Mouse (Mus musculus) heart, embryonic 16.5 days (tissue): ENCODE measurements around the gene F2. TPM values are rescaled to one million over a fixed set of nuclear protein-coding genes. Genes with fewer than 3 reads are reported as not detected.
A peak's percentile ranks its signal among the peaks of the same experiment; 100 is the strongest.

Source experiments
- ATAC-seq: fragments of 200-750 bp; cut with Nextera tagmentation; replicated peaks from 2 replicates; pipeline ENCODE4 v1.8.0; 2017; ENCODE audit warnings: moderate number of reproducible peaks; ENCODE audit not compliant: insufficient read depth, low FRiP score; ENCODE audit errors: extremely low read depth
- H3K27ac ChIP-seq: fragments of 300-500 bp; sonication (generic); 2 replicates; pipeline ENCODE4 v1.5.1; 2014; ENCODE audit warnings: mild to moderate bottlenecking, low read length, control low read depth, moderate library complexity
- H3K27me3 ChIP-seq: fragments of 300-500 bp; sonication (generic); 2 replicates; pipeline ENCODE4 v1.6.1; 2014; ENCODE audit warnings: low read length, mixed read lengths; ENCODE audit not compliant: control insufficient read depth, insufficient read depth
- H3K36me3 ChIP-seq: fragments of 300-500 bp; sonication (generic); 2 replicates; pipeline ENCODE4 v1.6.1; 2014; ENCODE audit not compliant: control insufficient read depth, insufficient read depth
- H3K4me1 ChIP-seq: fragments of 300-500 bp; sonication (generic); 2 replicates; pipeline ENCODE4 v1.6.1; 2014; ENCODE audit warnings: low read length, mixed read lengths; ENCODE audit not compliant: control insufficient read depth, insufficient read depth
- H3K4me2 ChIP-seq: fragments of 300-500 bp; sonication (generic); 2 replicates; pipeline ENCODE4 v1.6.1; 2014; ENCODE audit warnings: low read depth, mild to moderate bottlenecking, control low read depth, low read length
- H3K4me3 ChIP-seq: fragments of 300-500 bp; sonication (generic); 2 replicates; pipeline ENCODE4 v1.5.1; 2014; ENCODE audit warnings: mild to moderate bottlenecking, control low read depth, low read length
- H3K9ac ChIP-seq: fragments of 300-500 bp; sonication (generic); 2 replicates; pipeline ENCODE4 v1.6.1; 2014; ENCODE audit warnings: low read length, control low read depth
- H3K9me3 ChIP-seq: fragments of 300-500 bp; sonication (generic); replicated peaks from 2 replicates; pipeline ENCODE4 v1.6.1; 2016; ENCODE audit warnings: low read length; ENCODE audit not compliant: control insufficient read depth
- WGBS: fragments of 180-500 bp; shearing (Covaris S2); extraction: QIAGEN DNeasy Blood & Tissue Kit; methylation state at CpG from one replicate; pipeline ENCODE4 v1.1.7; 2014; 5-methylcytosine and 5-hydroxymethylcytosine counted together
- polyA plus RNA-seq: library from polyadenylated mRNA; unstranded; fragments of >200 nt; fragmentation: Nextera tagmentation; extraction: Ambion mirVana; gene quantifications from 2 replicates; pipeline ENCODE4 v1.2.1, GENCODE M21; 2015

The F2 gene
- polyA plus RNA-seq, 1 experiment from 2014 or later = 0.89 TPM

GRCm38 (mm10) chr2:91642825-91643415 lies 6.7 kb upstream of the F2 start:
- 89% methylated on average over 2 of the region's 2 CpGs for WGBS
- Histone ChIP-seq H3K36me3 (peaks cover 45% of the 10 kb centered on the region), H3K27me3 (no peaks in the 10 kb centered on the region), H3K9me3 (no peaks in the 10 kb centered on the region), H3K4me2 (no peak overlapping the region), H3K4me1 (no peaks in the 10 kb centered on the region), H3K4me3 (no peak overlapping the region), H3K27ac (no peak overlapping the region), H3K9ac (no peak overlapping the region)
- no peak for ATAC-seq

- H3K9ac ChIP-seq = no peak overlapping the region
- H3K36me3 ChIP-seq = peaks cover 9% of the 10 kb centered on the region
- no peaks in the 10 kb centered on the region for H3K9me3 ChIP-seq
- H3K27me3 ChIP-seq = no peaks in the 10 kb centered on the region
- H3K4me1 ChIP-seq = no peaks in the 10 kb centered on the region; the same call in 1 of the 2 replicates
- H3K27ac ChIP-seq = no peak overlapping the region
- H3K4me3 ChIP-seq = no peak overlapping the region
- ATAC-seq = no peak
- H3K4me2 ChIP-seq = no peak overlapping the region
- WGBS = 66% methylated on average over 6 of the region's 6 CpGs
Observed at GRCm38 (mm10) chr2:91638931-91639330, 2.7 kb upstream of the F2 start.

- H3K4me3 ChIP-seq = no peak overlapping the region
- H3K27me3 ChIP-seq = no peaks in the 10 kb centered on the region
- no peak overlapping the region for H3K4me2 ChIP-seq
- H3K36me3 ChIP-seq = no peaks in the 10 kb centered on the region; the same call in 1 of the 2 replicates
- no peak overlapping the region for H3K9ac ChIP-seq
- H3K4me1 ChIP-seq = no peaks in the 10 kb centered on the region; the same call in 1 of the 2 replicates
- no peak overlapping the region for H3K27ac ChIP-seq
- 66% methylated on average over 5 of the region's 5 CpGs for WGBS
- ATAC-seq = no peak
- no peaks in the 10 kb centered on the region for H3K9me3 ChIP-seq
Observed at GRCm38 (mm10) chr2:91636727-91637338, 619 bp upstream of the F2 start.

- ATAC-seq = no peak
- no peaks in the 10 kb centered on the region for H3K27me3 ChIP-seq
- no peak overlapping the region for H3K4me3 ChIP-seq
- no peaks in the 10 kb centered on the region; the same call in 1 of the 2 replicates for H3K4me1 ChIP-seq
- no peaks in the 10 kb centered on the region for H3K9me3 ChIP-seq
- H3K4me2 ChIP-seq = no peak overlapping the region
- peak overlapping the region; percentile 25; the same call in 1 of the 2 replicates for H3K9ac ChIP-seq
- no peak overlapping the region for H3K27ac ChIP-seq
- no peaks in the 10 kb centered on the region for H3K36me3 ChIP-seq
- 74% methylated on average over 11 of the region's 11 CpGs for WGBS
Observed at GRCm38 (mm10) chr2:91635486-91635885, 728 bp downstream of the F2 start.

GRCm38 (mm10) chr2:91634841-91635240 lies 1.4 kb downstream of the F2 start:
- no peak for ATAC-seq
- WGBS = 59% methylated on average over 9 of the region's 9 CpGs

GRCm38 (mm10) chr2:91633334-91633977 lies 2.8 kb downstream of the F2 start:
- Histone ChIP-seq H3K9me3 (no peaks in the 10 kb centered on the region), H3K4me1 (no peaks in the 10 kb centered on the region; the same call in 1 of the 2 replicates), H3K27ac (no peak overlapping the region), H3K27me3 (no peaks in the 10 kb centered on the region), H3K4me2 (no peak overlapping the region), H3K9ac (no peak overlapping the region), H3K36me3 (no peaks in the 10 kb centered on the region), H3K4me3 (no peak overlapping the region)
- no peak for ATAC-seq
- WGBS = 61% methylated on average over 12 of the region's 12 CpGs

More at GRCm38 (mm10) chr2:91634841-91635240, 1.4 kb downstream of the F2 start:
- Histone ChIP-seq H3K9me3 (no peaks in the 10 kb centered on the region), H3K4me1 (no peaks in the 10 kb centered on the region; the same call in 1 of the 2 replicates), H3K27me3 (no peaks in the 10 kb centered on the region), H3K27ac (no peak overlapping the region), H3K36me3 (no peaks in the 10 kb centered on the region), H3K9ac (no peak overlapping the region), H3K4me2 (no peak overlapping the region), H3K4me3 (no peak overlapping the region)

GRCm38 (mm10) chr2:91632316-91632715 lies 3.9 kb downstream of the F2 start:
- 63% methylated on average over 5 of the region's 5 CpGs for WGBS
- no peak overlapping the region for H3K4me3 ChIP-seq
- no peak overlapping the region for H3K4me2 ChIP-seq
- H3K36me3 ChIP-seq = no peaks in the 10 kb centered on the region
- ATAC-seq = no peak
- H3K9ac ChIP-seq = no peak overlapping the region
- no peaks in the 10 kb centered on the region for H3K9me3 ChIP-seq
- no peaks in the 10 kb centered on the region; the same call in 1 of the 2 replicates for H3K4me1 ChIP-seq
- H3K27me3 ChIP-seq = no peaks in the 10 kb centered on the region
- H3K27ac ChIP-seq = no peak overlapping the region

- no peak for ATAC-seq
- H3K27me3 ChIP-seq = no peaks in the 10 kb centered on the region
- H3K4me1 ChIP-seq = no peaks in the 10 kb centered on the region; the same call in 1 of the 2 replicates
- no peak overlapping the region for H3K4me3 ChIP-seq
- no peaks in the 10 kb centered on the region for H3K9me3 ChIP-seq
- no peaks in the 10 kb centered on the region for H3K36me3 ChIP-seq
- no peak overlapping the region for H3K9ac ChIP-seq
- no peak overlapping the region for H3K4me2 ChIP-seq
- no peak overlapping the region for H3K27ac ChIP-seq
- WGBS = 79% methylated on average over 5 of the region's 5 CpGs
Observed at GRCm38 (mm10) chr2:91631826-91632225, 4.4 kb downstream of the F2 start.

- H3K9ac ChIP-seq = no peak overlapping the region
- no peaks in the 10 kb centered on the region for H3K27me3 ChIP-seq
- 88% methylated on average over 12 of the region's 12 CpGs for WGBS
- H3K4me3 ChIP-seq = no peak overlapping the region
- no peak overlapping the region for H3K27ac ChIP-seq
- no peaks in the 10 kb centered on the region for H3K9me3 ChIP-seq
- ATAC-seq = no peak
- no peaks in the 10 kb centered on the region for H3K36me3 ChIP-seq
- H3K4me2 ChIP-seq = no peak overlapping the region
- no peaks in the 10 kb centered on the region for H3K4me1 ChIP-seq
Observed at GRCm38 (mm10) chr2:91630384-91630783, 5.8 kb downstream of the F2 start.
